Mouse (Mus musculus) limb, embryonic 15.5 days (tissue): Measurements from ENCODE around the gene Fkbp5. TPM values are rescaled to one million over a fixed set of nuclear protein-coding genes. Genes with fewer than 3 reads are reported as not detected.

Experiments used
- ATAC-seq: fragments of 200-750 bp; cut with Nextera tagmentation; 2 replicates; pipeline ENCODE4 v1.8.0; 2017; ENCODE audit warnings: low read depth, moderate TSS enrichment; ENCODE audit not compliant: insufficient number of reproducible peaks, low FRiP score, low TSS enrichment
- H3K27ac ChIP-seq: fragments of 300-500 bp; sonication (generic); 2 replicates; pipeline ENCODE4 v1.5.1; 2015; ENCODE audit warnings: moderate library complexity, mild to moderate bottlenecking, inconsistent platforms
- H3K27me3 ChIP-seq: fragments of 300-500 bp; sonication (generic); 2 replicates; pipeline ENCODE4 v1.6.1; 2015; ENCODE audit warnings: inconsistent platforms
- H3K36me3 ChIP-seq: fragments of 300-500 bp; sonication (generic); 2 replicates; pipeline ENCODE4 v1.6.1; 2015; ENCODE audit warnings: inconsistent platforms
- H3K4me1 ChIP-seq: fragments of 300-500 bp; sonication (generic); 2 replicates; pipeline ENCODE4 v1.6.1; 2015; ENCODE audit warnings: inconsistent platforms
- H3K4me2 ChIP-seq: fragments of 300-500 bp; sonication (generic); 2 replicates; pipeline ENCODE4 v1.6.1; 2015; ENCODE audit warnings: mild to moderate bottlenecking, inconsistent platforms
- H3K4me3 ChIP-seq: fragments of 300-500 bp; sonication (generic); 2 replicates; pipeline ENCODE4 v1.5.1; 2015; ENCODE audit warnings: mild to moderate bottlenecking, inconsistent platforms
- H3K9ac ChIP-seq: fragments of 300-500 bp; sonication (generic); 2 replicates; pipeline ENCODE4 v1.6.1; 2015; ENCODE audit warnings: inconsistent platforms
- H3K9me3 ChIP-seq: fragments of 300-500 bp; sonication (generic); 2 replicates; pipeline ENCODE4 v1.6.1; 2016; ENCODE audit warnings: inconsistent platforms
- WGBS: fragments of 180-500 bp; shearing (Covaris S2); methylation state at CpG from one replicate; pipeline ENCODE4 v1.1.7; 2015; 5-methylcytosine and 5-hydroxymethylcytosine counted together
- polyA plus RNA-seq: library from polyadenylated mRNA; unstranded; fragments of >200 nt; fragmentation: Nextera tagmentation; extraction: Ambion mirVana; gene quantifications from 2 replicates; pipeline ENCODE4 v1.2.1, GENCODE M21; 2015

Fkbp5 gene
- polyA plus RNA-seq, 1 experiment from 2014 or later, result 42.1 TPM

GRCm38 (mm10) chr17:28521920-28522319, 4.6 kb upstream of the Fkbp5 start:
- Histone ChIP-seq H3K4me3 (peak overlapping the region; percentile 69), H3K36me3 (no peaks in the 10 kb centered on the region), H3K4me2 (peak overlapping the region; percentile 93), H3K9ac (no peak overlapping the region), H3K4me1 (peaks cover 47% of the 10 kb centered on the region), H3K27ac (peak overlapping the region; percentile 95), H3K9me3 (no peaks in the 10 kb centered on the region), H3K27me3 (no peaks in the 10 kb centered on the region)
- ATAC-seq, result no peak
- 29% methylated on average over 6 of the region's 6 CpGs for WGBS

- Histone ChIP-seq H3K4me1 (peaks cover 49% of the 10 kb centered on the region), H3K27me3 (no peaks in the 10 kb centered on the region), H3K4me2 (no peak overlapping the region), H3K36me3 (no peaks in the 10 kb centered on the region), H3K9ac (no peak overlapping the region), H3K4me3 (no peak overlapping the region), H3K27ac (no peak overlapping the region), H3K9me3 (no peaks in the 10 kb centered on the region)
- ATAC-seq, result no peak
- 55% methylated on average over 5 of the region's 5 CpGs for WGBS
Observed at GRCm38 (mm10) chr17:28521071-28521726, 3.9 kb upstream of the Fkbp5 start.

GRCm38 (mm10) chr17:28520561-28520960, 3.2 kb upstream of the Fkbp5 start:
- H3K27ac ChIP-seq, result no peak overlapping the region
- no peaks in the 10 kb centered on the region for H3K9me3 ChIP-seq
- no peak overlapping the region for H3K4me2 ChIP-seq
- H3K4me1 ChIP-seq, result peaks cover 54% of the 10 kb centered on the region
- H3K27me3 ChIP-seq, result no peaks in the 10 kb centered on the region
- no peaks in the 10 kb centered on the region for H3K36me3 ChIP-seq
- no peak overlapping the region for H3K9ac ChIP-seq
- ATAC-seq, result no peak
- H3K4me3 ChIP-seq, result no peak overlapping the region
- 72% methylated on average over 4 of the region's 4 CpGs for WGBS

GRCm38 (mm10) chr17:28519827-28520226, 2.5 kb upstream of the Fkbp5 start:
- peaks cover 56% of the 10 kb centered on the region for H3K4me1 ChIP-seq
- H3K36me3 ChIP-seq, result no peaks in the 10 kb centered on the region
- H3K27me3 ChIP-seq, result no peaks in the 10 kb centered on the region
- no peak overlapping the region for H3K27ac ChIP-seq
- no peak overlapping the region for H3K9ac ChIP-seq
- ATAC-seq, result no peak
- WGBS, result 81% methylated on average over 3 of the region's 3 CpGs
- H3K9me3 ChIP-seq, result no peaks in the 10 kb centered on the region
- no peak overlapping the region for H3K4me2 ChIP-seq
- H3K4me3 ChIP-seq, result no peak overlapping the region

- Histone ChIP-seq H3K9me3 (no peaks in the 10 kb centered on the region), H3K4me2 (peak overlapping the region; percentile 96), H3K27ac (peak overlapping the region; percentile 89), H3K27me3 (no peaks in the 10 kb centered on the region), H3K36me3 (no peaks in the 10 kb centered on the region), H3K9ac (no peak overlapping the region), H3K4me3 (peak overlapping the region; percentile 49), H3K4me1 (peaks cover 54% of the 10 kb centered on the region)
- WGBS, result 21% methylated on average over 8 of the region's 8 CpGs
- ATAC-seq, result no peak
Observed at GRCm38 (mm10) chr17:28518615-28519071, 1.3 kb upstream of the Fkbp5 start.

GRCm38 (mm10) chr17:28517956-28518614, 758 bp upstream of the Fkbp5 start:
- ATAC-seq, result peak; percentile 48
- H3K27me3 ChIP-seq, result no peaks in the 10 kb centered on the region
- peak overlapping the region; percentile 96 for H3K4me2 ChIP-seq
- no peaks in the 10 kb centered on the region for H3K36me3 ChIP-seq
- peaks cover 49% of the 10 kb centered on the region for H3K4me1 ChIP-seq
- peak overlapping the region; percentile 49 for H3K4me3 ChIP-seq
- H3K9ac ChIP-seq, result peak overlapping the region; percentile 56
- under 1% methylated on average over 40 of the region's 46 CpGs for WGBS
- peak overlapping the region; percentile 89 for H3K27ac ChIP-seq
- no peaks in the 10 kb centered on the region for H3K9me3 ChIP-seq

- peak overlapping the region; percentile 96 for H3K4me2 ChIP-seq
- ATAC-seq, result no peak
Observed at GRCm38 (mm10) chr17:28516881-28517280, 446 bp downstream of the Fkbp5 start.

GRCm38 (mm10) chr17:28515431-28516341, 1.6 kb downstream of the Fkbp5 start:
- H3K9ac ChIP-seq, result no peak overlapping the region
- WGBS, result 55% methylated on average over 10 of the region's 10 CpGs
- ATAC-seq, result no peak
- H3K4me3 ChIP-seq, result no peak overlapping the region
- H3K4me2 ChIP-seq, result no peak overlapping the region
- H3K4me1 ChIP-seq, result peaks cover 56% of the 10 kb centered on the region
- H3K27ac ChIP-seq, result no peak overlapping the region
- H3K27me3 ChIP-seq, result no peaks in the 10 kb centered on the region
- no peaks in the 10 kb centered on the region for H3K9me3 ChIP-seq
- no peaks in the 10 kb centered on the region for H3K36me3 ChIP-seq

More at GRCm38 (mm10) chr17:28516881-28517280, 446 bp downstream of the Fkbp5 start:
- Histone ChIP-seq H3K4me3 (peak overlapping the region; percentile 49; the same call in 1 of the 2 replicates), H3K27me3 (no peaks in the 10 kb centered on the region), H3K4me1 (peaks cover 51% of the 10 kb centered on the region), H3K36me3 (no peaks in the 10 kb centered on the region), H3K9me3 (no peaks in the 10 kb centered on the region), H3K27ac (peak overlapping the region; percentile 89), H3K9ac (no peak overlapping the region)
- WGBS, result 77% methylated on average over 4 of the region's 4 CpGs

- WGBS, result 76% methylated on average over 5 of the region's 5 CpGs
- H3K9ac ChIP-seq, result no peak overlapping the region
- no peak overlapping the region for H3K4me2 ChIP-seq
- H3K36me3 ChIP-seq, result no peaks in the 10 kb centered on the region
- H3K9me3 ChIP-seq, result no peaks in the 10 kb centered on the region
- peaks cover 62% of the 10 kb centered on the region for H3K4me1 ChIP-seq
- no peaks in the 10 kb centered on the region for H3K27me3 ChIP-seq
- H3K27ac ChIP-seq, result no peak overlapping the region
- no peak overlapping the region for H3K4me3 ChIP-seq
- ATAC-seq, result no peak
Observed at GRCm38 (mm10) chr17:28514555-28514954, 2.8 kb downstream of the Fkbp5 start.

- H3K9ac ChIP-seq, result no peak overlapping the region
- H3K27ac ChIP-seq, result no peak overlapping the region; the same call in 1 of the 2 replicates
- no peak for ATAC-seq
- no peak overlapping the region for H3K4me3 ChIP-seq
- no peak overlapping the region for H3K4me2 ChIP-seq
- H3K27me3 ChIP-seq, result no peaks in the 10 kb centered on the region
- peaks cover 58% of the 10 kb centered on the region for H3K4me1 ChIP-seq
- WGBS, result 58% methylated on average over 7 of the region's 7 CpGs
- H3K36me3 ChIP-seq, result no peaks in the 10 kb centered on the region
- no peaks in the 10 kb centered on the region for H3K9me3 ChIP-seq
Observed at GRCm38 (mm10) chr17:28513844-28514243, 3.5 kb downstream of the Fkbp5 start.

- H3K4me1 ChIP-seq, result peaks cover 53% of the 10 kb centered on the region
- no peak overlapping the region for H3K27ac ChIP-seq
- no peak overlapping the region for H3K4me3 ChIP-seq
- WGBS, result 64% methylated on average over 1 of the region's 1 CpGs
- H3K9ac ChIP-seq, result no peak overlapping the region
- H3K36me3 ChIP-seq, result no peaks in the 10 kb centered on the region
- no peak for ATAC-seq
- H3K4me2 ChIP-seq, result no peak overlapping the region
- H3K9me3 ChIP-seq, result no peaks in the 10 kb centered on the region
- H3K27me3 ChIP-seq, result no peaks in the 10 kb centered on the region
Observed at GRCm38 (mm10) chr17:28513337-28513736, 4.0 kb downstream of the Fkbp5 start.
